Mouse (Mus musculus) adrenal gland, adult 2 months (tissue): Measurements from ENCODE around the gene Ddah1. TPM values are rescaled to one million over a fixed set of nuclear protein-coding genes. Genes with fewer than 3 reads are reported as not detected.

Source experiments
- DNase-seq: peaks from one replicate; pipeline ENCODE4 v3.0.0; 2021
- polyA plus RNA-seq: library from polyadenylated mRNA; depleted of rRNA; stranded (reverse); fragments of >200 nt; gene quantifications from 2 replicates; pipeline ENCODE4 v1.2.3, GENCODE M21; 2012
- total RNA-seq, 2 experiments: library from RNA; stranded (reverse); gene quantifications; 2 replicates each; pipeline ENCODE4 v1.2.3; 2021

Gene Ddah1
- total and polyA plus RNA-seq, 3 experiments: 1.5 to 3.6 (median 1.8) TPM

DNA sequence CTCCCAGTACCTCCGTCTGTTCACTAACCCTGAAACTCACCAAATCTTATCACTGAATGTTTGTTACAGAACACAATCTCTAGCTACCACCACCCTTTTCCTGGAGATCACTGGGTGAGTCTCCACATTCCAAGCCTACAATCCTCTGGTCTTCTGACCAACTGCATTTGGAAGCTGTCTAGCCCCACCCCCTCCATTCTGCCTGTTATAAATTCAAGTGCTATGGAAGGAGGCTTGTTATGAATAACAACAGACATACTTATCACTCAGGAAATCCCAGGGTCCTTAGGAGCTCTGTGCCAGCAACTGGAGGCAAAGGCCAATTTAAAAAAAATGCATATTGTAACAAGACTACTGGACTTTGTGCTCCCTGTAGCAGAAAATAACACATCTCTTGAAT lies 58.3 kb downstream of the Ddah1 start:
- no peak for DNase-seq

DNA sequence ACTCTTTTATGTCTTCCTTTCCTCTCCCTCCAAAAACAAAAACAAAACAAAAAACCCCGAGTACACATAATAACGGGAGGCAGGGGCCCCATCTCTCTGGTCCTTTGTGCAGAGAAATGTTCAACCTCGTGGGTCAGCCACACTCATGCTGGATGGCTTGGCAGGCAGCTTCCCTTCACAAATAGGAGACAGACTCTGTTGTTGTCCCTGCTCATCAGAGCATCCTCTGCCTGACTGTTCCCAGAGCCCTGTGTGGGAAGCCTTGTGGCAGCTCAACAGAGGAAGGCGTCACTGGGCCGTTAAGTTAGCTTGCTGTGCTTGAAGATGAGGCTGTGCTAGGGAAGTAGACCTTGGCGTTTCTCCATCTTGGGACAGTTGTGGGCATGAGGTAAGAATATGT lies 58.8 kb downstream of the Ddah1 start:
- no peak for DNase-seq

DNA sequence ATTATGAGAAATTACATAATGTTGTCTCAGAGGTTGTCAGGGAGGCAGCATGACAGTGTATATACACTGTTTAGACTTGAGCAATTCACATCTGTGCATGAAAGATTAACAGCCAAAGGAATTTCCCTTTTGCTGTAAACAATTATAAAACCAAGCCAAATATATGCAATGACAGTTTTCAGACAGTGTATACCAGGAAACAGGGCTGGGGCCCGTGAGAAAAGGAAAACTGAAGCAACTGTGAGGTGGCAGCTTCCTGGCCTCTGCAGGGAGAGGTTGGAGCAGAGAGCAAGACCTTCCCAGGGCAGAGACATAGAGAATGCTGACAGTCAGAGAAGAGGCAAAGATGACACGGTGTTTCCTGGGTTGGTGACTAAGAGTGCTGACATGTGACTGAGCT lies 62.0 kb downstream of the Ddah1 start:
- DNase-seq: no peak

DNA sequence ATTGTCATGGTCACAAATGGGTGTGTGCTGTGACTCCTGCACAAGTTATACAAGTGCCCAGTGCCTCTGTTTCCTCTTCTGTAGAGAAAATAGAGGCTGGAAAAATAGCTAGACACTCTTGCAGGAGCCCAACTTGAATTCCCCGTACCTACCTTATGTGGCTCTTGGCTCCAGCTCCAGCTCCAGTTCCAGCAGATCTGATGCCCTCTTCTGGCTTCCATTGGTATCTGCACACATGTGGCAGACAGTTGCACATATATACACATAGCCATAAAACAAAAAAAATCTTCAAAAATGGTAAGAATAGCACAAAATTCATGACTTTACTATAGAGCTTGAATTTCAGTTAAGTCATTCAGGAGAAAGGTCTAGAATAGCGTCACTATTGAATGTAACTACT lies 62.5 kb downstream of the Ddah1 start:
- no peak for DNase-seq

DNA sequence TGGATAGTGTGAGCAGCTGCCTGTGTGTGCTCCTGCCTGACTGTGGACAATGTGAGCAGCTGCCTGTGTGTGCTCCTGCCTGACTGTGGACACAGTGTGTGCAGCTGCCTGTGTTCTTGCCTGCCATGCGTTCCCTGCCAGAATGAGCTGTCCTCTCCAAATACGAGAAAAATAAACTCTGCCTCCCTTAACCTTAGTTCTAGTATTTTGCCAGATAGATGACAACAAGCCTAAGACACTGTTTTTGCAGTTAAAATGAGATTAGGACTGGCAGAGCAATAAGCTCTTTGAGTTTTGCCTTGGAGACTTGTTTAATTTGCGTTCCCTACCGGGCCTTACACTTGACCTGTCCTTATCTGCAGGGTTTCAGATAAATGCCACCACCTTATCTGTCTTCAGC lies 63.7 kb downstream of the Ddah1 start:
- no peak for DNase-seq

DNA sequence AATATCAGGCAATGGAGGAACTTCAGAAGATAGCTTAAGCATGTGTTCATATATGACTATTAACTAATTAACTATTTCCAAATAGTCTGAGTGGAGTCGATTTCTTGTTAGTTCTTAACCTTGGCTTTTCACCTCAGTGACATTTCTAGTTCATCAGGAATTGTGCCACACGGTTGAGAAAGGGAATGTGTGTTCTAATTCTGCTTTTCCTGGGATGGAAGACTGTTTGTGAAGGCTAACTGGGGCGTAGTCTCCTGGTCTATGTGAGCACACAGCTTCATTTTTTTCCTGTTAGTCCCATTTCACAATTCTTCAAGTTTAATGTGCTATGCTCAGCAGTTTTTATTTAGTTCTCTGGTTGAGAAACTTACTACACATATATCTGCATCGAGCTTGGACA lies 65.2 kb downstream of the Ddah1 start:
- no peak for DNase-seq

DNA sequence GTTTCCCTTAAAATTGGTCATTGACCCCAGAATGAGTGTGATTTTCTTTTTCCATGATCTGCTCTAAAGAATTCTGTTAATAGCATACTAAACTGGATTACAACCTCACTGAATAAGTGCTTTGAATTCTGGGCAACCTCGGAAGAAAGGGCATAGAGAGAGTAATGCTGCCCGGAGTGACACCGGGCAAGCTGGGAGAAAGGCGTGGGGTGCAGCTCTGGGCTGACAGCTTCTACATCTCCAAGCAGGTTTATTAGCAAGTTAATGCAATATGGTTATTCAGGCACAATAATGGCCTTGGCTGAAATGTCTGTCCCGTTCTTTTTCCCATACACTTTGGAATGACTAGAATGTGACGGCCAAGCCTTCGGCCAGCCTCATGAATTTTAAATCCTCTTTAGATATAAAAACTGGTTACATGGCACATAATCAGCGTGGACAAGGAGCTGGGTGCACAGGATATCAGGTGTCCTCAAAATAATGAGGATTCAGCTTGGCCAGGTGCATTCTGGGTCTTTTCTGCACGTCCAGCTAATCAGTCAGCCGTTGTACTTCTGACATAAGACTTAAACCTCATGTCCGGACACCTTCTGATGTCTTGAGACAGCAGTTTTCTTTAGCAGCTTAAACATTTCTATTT lies 67.1 kb downstream of the Ddah1 start:
- DNase-seq: no peak

DNA sequence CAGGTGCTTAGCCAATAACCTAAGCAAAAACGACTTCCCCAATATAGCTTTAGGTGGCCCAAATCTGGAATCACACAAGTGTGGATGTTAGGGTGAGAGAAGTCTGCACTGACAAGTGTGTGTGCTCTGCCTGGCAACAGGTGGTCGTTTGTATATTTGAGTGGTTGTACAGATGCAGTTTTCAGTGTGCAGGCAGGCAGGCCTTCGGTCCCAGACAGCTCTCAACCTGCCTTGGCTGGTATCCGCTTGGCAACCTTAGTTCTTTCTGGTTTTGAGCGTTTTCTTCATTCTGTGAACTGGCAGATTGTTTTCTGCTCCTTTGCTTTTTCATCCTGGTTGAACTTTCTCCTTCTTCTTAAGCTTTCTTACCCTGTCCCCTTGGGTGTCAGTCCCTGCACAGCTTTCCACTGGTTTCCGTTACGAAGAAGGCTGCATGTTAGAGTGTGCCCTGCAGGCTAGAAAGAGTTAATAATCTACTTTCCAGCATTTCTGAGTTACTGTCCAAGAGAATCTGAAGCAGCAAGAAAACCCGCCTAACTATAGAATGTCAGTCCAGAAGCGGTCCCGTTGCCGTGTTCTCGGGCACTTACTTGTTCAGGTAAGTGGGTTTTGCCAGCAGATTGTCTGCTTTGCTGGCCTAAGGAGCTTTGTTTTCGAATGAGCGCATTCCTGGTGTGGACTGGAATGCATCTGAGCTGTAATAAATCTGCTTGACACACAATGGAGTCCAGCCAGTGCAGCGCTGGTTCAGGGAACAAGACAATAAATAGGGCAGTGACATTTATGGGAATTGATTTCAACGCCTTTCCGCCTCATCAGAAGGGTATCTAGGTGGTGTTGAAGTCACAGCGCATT lies 68.9 kb downstream of the Ddah1 start:
- DNase-seq: peak; percentile 69

DNA sequence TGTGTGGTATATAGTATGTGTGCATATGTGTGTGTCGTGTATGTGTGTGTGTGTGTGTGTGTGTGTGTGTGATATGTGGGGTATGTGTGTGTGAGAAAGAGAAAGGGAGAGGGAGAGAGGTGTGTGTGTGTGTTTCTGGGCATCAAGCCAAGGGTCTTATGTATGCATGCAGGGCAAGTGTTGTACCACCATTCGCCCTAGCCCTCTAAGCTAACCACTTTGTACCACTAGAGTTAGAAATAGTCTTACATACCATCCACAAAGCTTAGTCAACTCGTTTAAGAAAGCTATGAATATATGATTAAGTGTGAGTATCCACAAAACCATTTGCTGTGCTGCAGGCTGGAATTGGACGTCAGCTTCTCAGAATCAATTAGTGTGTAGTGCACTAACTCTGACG lies 70.4 kb downstream of the Ddah1 start:
- DNase-seq: no peak

DNA sequence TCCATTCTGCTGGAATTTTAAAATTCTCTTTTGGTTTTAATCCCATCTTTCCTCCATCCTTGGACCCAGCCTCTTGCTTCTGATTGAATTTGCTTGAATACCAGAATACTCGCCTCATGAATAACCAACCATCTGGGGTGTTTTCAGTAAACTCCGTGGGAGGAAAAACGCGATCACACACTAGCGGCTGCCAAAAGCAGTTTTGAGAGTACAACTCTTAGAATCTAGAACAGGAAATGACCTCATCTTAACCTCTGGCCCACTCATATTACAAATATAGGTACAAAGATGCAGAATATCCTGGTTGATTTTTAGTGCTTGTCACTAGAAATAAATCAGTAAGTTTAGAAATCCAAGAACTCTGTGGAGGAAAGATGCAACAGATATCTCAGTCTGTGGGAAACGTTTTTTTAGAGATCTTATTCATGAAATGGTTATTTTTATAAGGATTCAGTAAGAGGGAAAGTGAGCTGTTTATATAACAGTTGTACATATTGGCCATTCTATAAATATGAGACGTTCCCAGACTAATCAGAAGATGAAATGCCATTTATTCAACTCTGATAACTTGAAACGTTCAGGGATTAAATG lies 75.6 kb downstream of the Ddah1 start:
- no peak for DNase-seq

DNA sequence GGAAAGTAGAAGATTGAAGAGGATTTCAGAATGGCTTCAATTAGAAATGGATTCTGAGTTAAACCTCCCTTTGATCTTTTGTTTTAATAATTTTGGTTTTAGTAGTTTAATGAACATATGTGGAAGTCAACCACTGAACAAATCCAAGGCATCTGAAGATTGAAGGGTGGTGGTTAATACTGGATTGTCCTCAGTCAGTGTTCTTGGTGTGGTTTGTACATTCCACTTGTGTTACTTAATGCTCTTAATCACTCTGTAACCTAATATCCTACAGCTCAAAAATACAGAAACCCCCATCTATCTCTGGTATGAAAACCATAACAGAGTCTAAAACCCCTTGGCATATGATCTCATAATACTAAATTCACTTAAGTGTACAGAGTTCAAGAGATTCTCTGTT lies 79.8 kb downstream of the Ddah1 start:
- DNase-seq: no peak

DNA sequence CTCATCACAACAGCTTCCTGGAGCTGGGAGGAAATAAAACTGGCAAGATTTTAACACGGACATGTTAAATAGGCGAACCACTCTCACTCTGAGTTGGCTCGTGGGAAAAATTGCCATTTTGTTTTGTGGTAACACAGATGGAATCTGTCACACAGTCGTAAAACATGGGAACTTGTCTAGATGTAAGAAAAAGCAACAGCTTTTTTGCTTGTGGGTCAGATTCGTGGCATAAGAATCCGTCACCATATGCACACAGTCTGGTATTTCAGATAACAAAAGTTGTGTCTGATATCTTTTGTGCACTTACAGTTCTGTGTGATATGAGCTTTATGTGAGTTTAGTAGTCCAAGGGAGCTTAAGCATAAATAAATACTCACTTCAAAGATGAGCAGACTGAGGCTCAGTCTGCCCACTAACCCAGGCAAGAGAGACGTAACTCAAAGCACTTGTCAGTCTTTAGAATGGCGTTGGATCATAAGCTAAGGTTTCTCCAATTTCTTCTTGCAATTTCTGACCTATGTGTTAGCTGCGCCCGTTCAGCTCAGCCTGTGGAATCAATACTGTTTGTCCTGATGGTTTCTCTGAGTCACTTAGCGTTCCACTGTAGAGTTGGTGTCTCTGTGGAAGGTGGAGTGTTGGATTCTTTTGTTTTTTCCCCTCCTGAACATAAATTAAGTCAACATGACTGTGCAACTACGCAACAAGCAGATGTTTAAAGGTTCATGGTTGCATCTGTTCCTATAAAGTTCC lies 83.7 kb downstream of the Ddah1 start:
- DNase-seq: no peak

DNA sequence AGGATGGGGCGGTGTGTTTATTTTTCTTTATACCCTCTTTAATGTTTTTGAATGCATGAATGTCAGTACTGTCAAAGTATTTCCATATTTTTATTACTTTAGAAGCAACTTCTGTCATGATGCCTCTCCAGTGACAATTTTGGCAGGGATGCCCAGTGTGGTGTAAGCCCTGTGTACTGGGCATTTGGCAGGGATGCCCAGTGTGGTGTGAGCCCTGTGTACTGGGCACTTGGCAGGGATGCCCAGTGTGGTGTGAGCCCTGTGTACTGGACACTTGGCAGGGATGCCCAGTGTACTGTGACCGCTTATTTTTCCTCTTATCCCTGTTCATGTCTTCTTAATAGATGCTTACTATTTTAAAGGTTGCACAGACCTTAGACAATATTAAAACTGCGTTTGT lies 85.4 kb downstream of the Ddah1 start:
- peak; percentile 29 for DNase-seq

DNA sequence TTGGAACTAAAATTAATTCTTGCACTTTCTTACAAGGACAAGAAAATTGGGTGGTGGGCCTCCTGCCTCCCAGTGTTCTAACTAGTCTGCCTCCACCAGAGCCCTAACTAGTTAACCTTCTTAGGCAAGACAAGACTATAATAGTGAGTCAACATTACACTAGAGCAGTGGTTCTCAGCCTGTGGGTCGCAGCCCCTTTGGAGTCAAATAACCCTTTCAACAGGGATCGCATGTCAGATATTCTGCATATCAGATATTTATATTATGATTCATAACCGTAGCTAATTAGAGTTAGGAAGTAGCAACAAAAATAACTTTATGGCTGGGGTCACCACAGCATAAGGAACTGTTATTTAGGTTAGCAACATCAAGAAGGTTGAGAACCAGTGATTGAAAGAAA lies 86.4 kb downstream of the Ddah1 start:
- DNase-seq: no peak

DNA sequence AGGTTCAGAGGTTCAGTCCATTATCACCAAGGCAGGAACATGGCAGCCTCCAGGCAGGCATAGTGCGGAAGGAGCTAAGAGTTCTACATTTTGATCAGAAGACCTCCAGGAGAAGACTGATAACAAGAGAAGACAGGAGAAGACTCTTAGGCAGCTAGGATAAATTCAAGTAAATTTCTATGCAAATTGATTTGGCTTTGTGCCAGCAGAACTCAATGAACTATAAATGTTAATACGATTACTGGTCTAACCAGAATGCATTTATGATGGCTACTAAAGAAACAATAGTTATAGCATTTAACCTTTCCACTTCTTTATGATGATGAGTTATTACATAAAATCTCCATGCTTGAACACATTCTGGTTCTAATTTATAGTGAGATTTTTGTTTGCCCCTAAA lies 87.8 kb downstream of the Ddah1 start:
- no peak for DNase-seq

DNA sequence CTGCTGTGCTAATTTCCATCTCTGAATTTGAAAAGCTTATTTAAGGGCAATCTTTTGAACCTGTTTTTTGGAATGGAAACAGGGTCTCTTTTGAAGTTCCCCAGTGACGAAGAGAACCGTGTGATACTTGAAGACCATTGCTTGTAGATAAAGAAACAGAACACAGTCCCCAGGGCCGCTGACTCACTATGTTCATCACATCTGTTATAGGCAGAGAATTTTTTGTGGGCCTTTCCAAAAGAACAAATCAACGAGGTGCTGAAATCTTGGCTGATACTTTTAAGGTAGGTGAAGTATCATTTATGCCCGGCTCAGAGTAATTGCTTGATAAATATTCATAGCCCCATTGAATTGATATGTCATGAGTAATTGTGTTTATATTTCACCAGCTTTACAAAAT lies 93.6 kb downstream of the Ddah1 start:
- DNase-seq: no peak

DNA sequence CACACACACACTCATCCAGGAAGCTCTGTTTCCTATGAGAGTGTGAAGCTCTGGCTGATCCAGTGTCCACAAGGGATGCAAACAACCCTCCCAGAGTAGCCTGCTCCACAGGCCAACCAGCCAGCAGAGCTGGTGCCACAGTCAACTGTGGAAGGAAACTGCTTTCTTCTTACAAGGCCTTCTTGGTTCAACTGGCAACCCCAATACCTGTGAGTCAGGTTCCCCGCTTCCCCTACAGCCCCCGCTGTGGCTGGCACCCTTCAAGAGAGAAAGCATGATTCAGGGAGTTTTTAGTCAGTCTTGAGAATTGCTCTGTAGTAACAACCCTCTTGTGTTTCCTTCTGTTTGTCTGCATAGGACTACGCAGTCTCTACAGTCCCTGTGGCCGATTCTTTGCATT lies 94.3 kb downstream of the Ddah1 start:
- DNase-seq: no peak

DNA sequence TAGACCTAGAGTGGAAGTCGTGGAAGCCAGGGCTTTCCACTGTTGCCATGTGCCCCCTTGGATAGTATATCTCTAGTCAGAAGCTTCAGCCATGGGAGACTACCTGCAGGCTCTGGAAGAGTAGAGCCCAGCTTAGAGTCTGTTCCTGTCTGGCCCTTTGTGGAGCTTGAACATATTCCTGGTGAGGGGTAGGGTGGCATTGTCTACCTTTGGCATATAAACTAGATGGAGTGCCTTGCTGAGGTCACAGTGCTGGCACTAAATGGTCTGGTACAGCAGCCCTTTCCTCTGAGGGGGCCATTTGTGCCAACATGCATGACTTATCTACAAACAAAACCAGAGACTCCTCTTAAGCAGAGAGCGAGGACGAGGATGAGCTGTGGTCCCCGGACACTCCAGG lies 95.2 kb downstream of the Ddah1 start:
- DNase-seq: no peak

DNA sequence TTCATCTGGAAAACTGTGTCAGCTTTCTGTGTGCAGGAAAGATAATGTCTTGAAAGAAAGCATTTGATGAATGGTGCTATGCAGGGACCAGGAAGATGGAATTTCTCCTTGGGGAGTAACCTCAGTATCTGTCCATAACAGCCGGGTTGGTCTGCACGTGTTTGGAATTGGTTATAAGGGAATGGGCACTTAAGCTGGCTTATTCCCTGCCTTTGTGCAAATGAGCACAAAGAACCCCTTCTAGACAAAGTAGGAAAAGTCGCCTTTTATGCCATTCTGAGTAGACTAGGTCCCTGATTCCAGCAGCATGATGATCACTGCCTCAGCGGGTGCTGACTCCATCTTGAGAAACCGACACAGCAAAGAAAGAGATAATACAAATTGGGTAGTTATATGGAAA lies 96.0 kb downstream of the Ddah1 start:
- DNase-seq: no peak

DNA sequence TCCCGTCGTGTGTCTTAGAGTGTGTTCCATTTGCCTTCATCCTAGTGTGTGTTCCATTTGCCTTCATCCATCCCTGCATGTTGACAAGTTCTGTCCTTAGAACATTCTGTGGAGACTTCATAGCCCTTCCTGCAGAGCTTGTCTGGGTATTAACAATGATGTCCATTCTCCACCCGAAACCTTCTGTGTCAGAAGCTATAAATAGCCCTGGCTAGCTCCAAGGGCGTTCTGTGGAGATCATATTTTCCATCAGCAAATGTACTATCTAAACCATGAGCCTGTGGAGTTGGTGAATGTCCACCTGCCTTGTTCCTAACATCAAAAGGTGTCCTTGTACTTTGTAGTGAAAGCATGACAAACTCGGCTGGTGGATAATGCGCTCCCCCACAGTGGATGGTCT lies 96.8 kb downstream of the Ddah1 start:
- DNase-seq: no peak

DNA sequence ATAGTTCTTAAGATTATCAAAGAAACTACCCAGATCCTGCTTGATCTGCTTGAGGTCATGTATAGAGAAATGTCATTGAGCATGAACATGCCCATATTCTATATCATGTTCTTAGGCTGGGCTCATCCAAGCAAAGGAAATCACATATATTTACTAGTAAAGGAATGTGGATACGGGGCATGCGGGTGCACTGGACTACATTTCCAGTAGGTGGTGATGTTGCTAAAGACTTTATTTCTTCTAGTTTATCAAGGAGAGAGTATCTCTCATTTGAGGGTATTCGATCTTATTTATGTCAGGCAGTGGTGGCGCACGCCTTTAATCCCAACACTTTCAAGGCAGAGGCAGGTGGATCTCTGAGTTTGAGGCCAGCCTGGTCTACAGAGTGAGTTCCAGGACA lies 99.9 kb downstream of the Ddah1 start:
- no peak for DNase-seq

DNA sequence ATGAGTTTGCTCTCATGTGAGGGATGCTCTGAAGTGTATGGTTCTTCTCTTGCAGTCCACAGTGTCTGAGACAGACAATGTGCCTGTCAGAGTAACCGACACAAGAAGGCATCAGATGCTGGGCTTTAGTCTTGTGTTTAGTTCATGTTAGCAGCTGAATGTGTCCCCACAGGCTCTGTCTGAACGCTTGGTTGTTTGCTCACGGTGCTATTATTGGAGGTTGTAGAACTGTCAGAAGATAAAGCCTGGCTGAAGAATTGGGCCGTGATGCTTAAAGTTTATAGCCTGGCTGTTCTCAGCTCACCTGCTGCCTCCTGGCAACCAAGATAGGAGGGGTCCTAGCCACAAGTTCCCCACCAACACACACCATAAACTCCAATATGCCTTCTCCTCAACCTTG lies 104.0 kb downstream of the Ddah1 start:
- no peak for DNase-seq
